Mouse (Mus musculus): Measurements from ENCODE around the gene Atp10a.

DNA sequence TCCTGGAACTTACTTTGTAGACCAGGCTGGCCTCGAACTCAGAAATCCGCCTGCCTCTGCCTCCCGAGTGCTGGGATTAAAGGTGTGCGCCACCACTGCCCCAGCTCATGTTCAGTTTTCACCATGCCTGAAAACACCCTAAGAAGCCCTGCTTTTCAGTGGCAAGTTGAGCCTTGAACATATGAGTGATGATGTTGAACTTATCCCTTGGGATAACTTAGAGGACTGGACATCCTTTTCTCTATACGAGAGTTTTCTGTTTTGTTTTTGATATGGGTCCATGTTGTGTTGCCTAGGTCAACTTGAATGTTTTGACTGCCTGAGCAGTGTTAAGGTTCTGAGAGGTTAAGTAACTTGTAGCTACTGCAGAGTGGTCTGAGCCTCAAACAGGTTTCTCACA, 4.7 kb downstream of the Atp10a start:
- no peak for TF ChIP-seq ZC3H11A (IDR thresholded peaks at IDR 0.05; ENCODE audit: borderline replicate concordance, low read depth, low read length)
- TF ChIP-seq CHD2 (IDR thresholded peaks at IDR 0.05; ENCODE audit: low read depth, low read length) = no peak

All from ES-E14 (cell line).